Comparison of ENCODE assay signal across 20 mouse cellular contexts in genomic region chr4:9094076-9094475, GRCm38 (mm10).
DNase-seq lines count a peak whose midpoint lies in the region; ATAC-seq and TF ChIP-seq lines count a peak whose summit lies in the region.
"Had no signal": no experiment of that assay in that cellular context is flagged by ENCODE, and none has a peak within 500 bp of the region (broad histone marks: within the 10 kb centered on the region; RNA-seq: fewer than 3 reads in every experiment).

No protein-coding gene starts in this region.

- no peak for DNase-seq in forebrain, embryonic 11.5 days (ENCODE audit: low spot score)
- DNase-seq in kidney, adult 2 months: no peak
- peak; percentile 35 for DNase-seq in brain, embryonic 14.5 days (ENCODE audit: low read depth)
- DNase-seq in layer of hippocampus, postnatal 14 days (ENCODE audit: low spot score in 2 of 2): no peak
- DNase-seq: cerebellum, adult 2 months; heart, postnatal 14 days; kidney, adult 9 months; lung, adult 2 months; right cerebral cortex, postnatal 25 days; thymus, adult 18-20 months; thymus, postnatal 4 days had no signal

- no peaks in the 10 kb centered on the region for H3K36me3 ChIP-seq in forebrain, embryonic 15.5 days
- H3K36me3 ChIP-seq in forebrain, embryonic 11.5 days (ENCODE audit: control insufficient read depth, insufficient read depth, low read length): no peaks in the 10 kb centered on the region
- no peaks in the 10 kb centered on the region for H3K36me3 ChIP-seq in kidney, embryonic 15.5 days
- no peaks in the 10 kb centered on the region for H3K36me3 ChIP-seq in kidney, adult 2 months (ENCODE audit: control insufficient read depth, insufficient read depth, low read length)
- H3K36me3 ChIP-seq in neural tube, embryonic 13.5 days: no peaks in the 10 kb centered on the region
- H3K36me3 ChIP-seq: heart, embryonic 12.5 days; liver, embryonic 12.5 days; stomach, embryonic 15.5 days had no signal

- no peaks in the 10 kb centered on the region for H3K27me3 ChIP-seq in forebrain, embryonic 15.5 days
- H3K27me3 ChIP-seq in forebrain, embryonic 11.5 days (ENCODE audit: control insufficient read depth, insufficient read depth, low read length): 0 out of 2 replicates have a peak, but pooled peaks cover 2% of the 10 kb centered on the region
- H3K27me3 ChIP-seq in kidney, embryonic 15.5 days: peaks cover 7% of the 10 kb centered on the region; the same call in 1 of the 2 replicates
- no peaks in the 10 kb centered on the region for H3K27me3 ChIP-seq in kidney, adult 2 months (replicated peaks; ENCODE audit: control insufficient read depth, insufficient read depth, low read length)
- H3K27me3 ChIP-seq in neural tube, embryonic 13.5 days: no peaks in the 10 kb centered on the region
- H3K27me3 ChIP-seq: liver, embryonic 12.5 days; stomach, embryonic 15.5 days had no signal

- no peak overlapping the region for H3K4me3 ChIP-seq in forebrain, embryonic 15.5 days
- no peak overlapping the region for H3K4me3 ChIP-seq in forebrain, embryonic 11.5 days (ENCODE audit: low read depth, low read length)
- H3K4me3 ChIP-seq in kidney, embryonic 15.5 days (replicated peaks): no peak overlapping the region
- H3K4me3 ChIP-seq in kidney, adult 2 months (ENCODE audit: insufficient read depth, low read depth, low read length): no peak overlapping the region
- no peak overlapping the region for H3K4me3 ChIP-seq in neural tube, embryonic 13.5 days
- H3K4me3 ChIP-seq: heart, embryonic 12.5 days; left cerebral cortex, adult 2 months; liver, embryonic 12.5 days; stomach, embryonic 15.5 days had no signal

- no peaks in the 10 kb centered on the region for H3K9me3 ChIP-seq in forebrain, embryonic 15.5 days
- no peaks in the 10 kb centered on the region for H3K9me3 ChIP-seq in forebrain, embryonic 11.5 days (ENCODE audit: control insufficient read depth, low read length)
- H3K9me3 ChIP-seq in kidney, embryonic 15.5 days (replicated peaks): no peaks in the 10 kb centered on the region
- H3K9me3 ChIP-seq in neural tube, embryonic 13.5 days: no peaks in the 10 kb centered on the region
- H3K9me3 ChIP-seq: heart, embryonic 12.5 days; liver, embryonic 12.5 days; megakaryocyte, embryonic 14.5 days; stomach, embryonic 15.5 days had no signal

- no peak for TF ChIP-seq POLR2A in kidney, adult 2 months (IDR thresholded peaks at IDR 0.05; ENCODE audit: low read depth, low read length)
- no peak for TF ChIP-seq POLR2A in brain, embryonic 14.5 days (IDR thresholded peaks at IDR 0.05; ENCODE audit: borderline replicate concordance, extremely low read depth, insufficient read depth, insufficient read length, poor library complexity, severe bottlenecking)

- H3K4me2 ChIP-seq in forebrain, embryonic 15.5 days (replicated peaks): peak overlapping the region; percentile 16; the same call in 1 of the 2 replicates
- H3K4me2 ChIP-seq in forebrain, embryonic 11.5 days (ENCODE audit: low read depth, low read length, severe bottlenecking): no peak overlapping the region
- peak overlapping the region; percentile 30; the same call in 1 of the 2 replicates for H3K4me2 ChIP-seq in kidney, embryonic 15.5 days
- H3K4me2 ChIP-seq in neural tube, embryonic 13.5 days: no peak overlapping the region
- H3K4me2 ChIP-seq: liver, embryonic 12.5 days; stomach, embryonic 15.5 days had no signal

- H3K4me1 ChIP-seq in forebrain, embryonic 15.5 days: peaks cover 15% of the 10 kb centered on the region
- H3K4me1 ChIP-seq in forebrain, embryonic 11.5 days (replicated peaks; ENCODE audit: control insufficient read depth, insufficient read depth, low read length): peaks cover 9% of the 10 kb centered on the region; the same call in 1 of the 2 replicates
- peaks cover 18% of the 10 kb centered on the region for H3K4me1 ChIP-seq in kidney, embryonic 15.5 days
- no peaks in the 10 kb centered on the region; the same call in 1 of the 2 replicates for H3K4me1 ChIP-seq in kidney, adult 2 months (ENCODE audit: control insufficient read depth, insufficient read depth, low read length)
- H3K4me1 ChIP-seq in neural tube, embryonic 13.5 days (replicated peaks): peaks cover 27% of the 10 kb centered on the region
- H3K4me1 ChIP-seq: liver, embryonic 12.5 days; stomach, embryonic 15.5 days had no signal

- no peak for TF ChIP-seq CTCF in kidney, adult 2 months (conservative IDR thresholded peaks at IDR 0.05; ENCODE audit: insufficient read depth, insufficient read length, low read depth, low read length)
- no peak for TF ChIP-seq CTCF in brain, embryonic 14.5 days (IDR thresholded peaks at IDR 0.05; ENCODE audit: borderline replicate concordance, extremely low read depth, insufficient read depth, insufficient read length)

- H3K9ac ChIP-seq in forebrain, embryonic 15.5 days (replicated peaks): no peak overlapping the region
- no peak overlapping the region for H3K9ac ChIP-seq in forebrain, embryonic 11.5 days (ENCODE audit: low read length)
- H3K9ac ChIP-seq in kidney, embryonic 15.5 days: no peak overlapping the region
- no peak overlapping the region for H3K9ac ChIP-seq in neural tube, embryonic 13.5 days
- H3K9ac ChIP-seq: heart, embryonic 12.5 days; liver, embryonic 12.5 days; stomach, embryonic 15.5 days had no signal

- H3K27ac ChIP-seq in forebrain, embryonic 15.5 days (replicated peaks): no peak overlapping the region
- no peak overlapping the region for H3K27ac ChIP-seq in forebrain, embryonic 11.5 days (ENCODE audit: low read depth, low read length)
- H3K27ac ChIP-seq in kidney, embryonic 15.5 days: no peak overlapping the region
- no peak overlapping the region for H3K27ac ChIP-seq in kidney, adult 2 months (ENCODE audit: insufficient read depth, low read depth, low read length)
- no peak overlapping the region; the same call in 1 of the 2 replicates for H3K27ac ChIP-seq in neural tube, embryonic 13.5 days (replicated peaks)
- H3K27ac ChIP-seq: left cerebral cortex, adult 2 months; liver, embryonic 12.5 days; stomach, embryonic 15.5 days had no signal

- no peak for ATAC-seq in forebrain, embryonic 15.5 days (replicated peaks)
- ATAC-seq in forebrain, embryonic 11.5 days (replicated peaks; ENCODE audit: low FRiP score): no peak
- no peak for ATAC-seq in kidney, embryonic 15.5 days (replicated peaks; ENCODE audit: low FRiP score)
- ATAC-seq in neural tube, embryonic 13.5 days (ENCODE audit: low read depth): peak; percentile 41; the same call in 1 of the 2 replicates
- ATAC-seq: inflammation-experienced regulatory T-cells, adult 6 months; liver, embryonic 12.5 days had no signal

- WGBS in forebrain, embryonic 15.5 days: 23% methylated on average over 6 of the region's 6 CpGs
- WGBS in forebrain, embryonic 11.5 days: 48% methylated on average over 6 of the region's 6 CpGs
- WGBS in kidney, embryonic 15.5 days: 51% methylated on average over 6 of the region's 6 CpGs
- WGBS in kidney, adult 2 months: 58% methylated on average over 6 of the region's 6 CpGs
- 36% methylated on average over 6 of the region's 6 CpGs for WGBS in neural tube, embryonic 13.5 days

Comparison
In these comparisons a context has a peak if more than half of its experiments do, and no peak if none do; other contexts are left out.
1. H3K4me2 ChIP-seq: peak in forebrain, embryonic 15.5 days (single experiment) and kidney, embryonic 15.5 days (single experiment); none in forebrain, embryonic 11.5 days (single experiment) and neural tube, embryonic 13.5 days (single experiment).